Mouse (Mus musculus): ENCODE results near the gene Tmem107.

GRCm38 (mm10) chr11:69035849-69036248 is 34.8 kb upstream of the Tmem107 start:
- no peak for TF ChIP-seq POLR2A (IDR thresholded peaks at IDR 0.05; ENCODE audit: low read depth, low read length)
- TF ChIP-seq CTCF (conservative IDR thresholded peaks at IDR 0.05; ENCODE audit: insufficient read depth, insufficient read length, low read depth, low read length): peak; percentile 89
